Mouse (Mus musculus) embryonic fibroblast, embryonic 13.5 days (primary cell): ENCODE data around the gene Capn8.

Experiments used
- CTCF ChIP-seq: IDR thresholded peaks from 2 replicates; pipeline ENCODE4 v1.5.1; 2011; ENCODE audit warnings: mild to moderate bottlenecking, control low read depth, low read length, moderate library complexity, borderline replicate concordance; ENCODE audit not compliant: insufficient read depth
- POLR2A ChIP-seq: IDR thresholded peaks from 2 replicates; pipeline ENCODE4 v1.6.1; 2011; ENCODE audit warnings: low read depth, mild to moderate bottlenecking, control low read depth, low read length, moderate library complexity

- TF ChIP-seq POLR2A: no peak
- TF ChIP-seq CTCF: no peak
These were observed 78.0 kb downstream of the Capn8 start for GRCm38 (mm10) chr1:182642779-182643178.
